Mouse (Mus musculus) hindbrain, embryonic 14.5 days (tissue): ENCODE results near the gene Klf16. TPM values are rescaled to one million over a fixed set of nuclear protein-coding genes. Genes with fewer than 3 reads are reported as not detected.

Experiments used
- ATAC-seq: fragments of 200-750 bp; cut with Nextera tagmentation; 2 replicates; pipeline ENCODE4 v1.8.0; 2017; ENCODE audit warnings: moderate number of reproducible peaks, mild to moderate bottlenecking, moderate TSS enrichment, moderate library complexity; ENCODE audit not compliant: low FRiP score
- DNase-seq: peaks from one replicate; pipeline ENCODE4 v3.0.0-alpha.2; 2015; ENCODE audit warnings: low spot score
- H3K27ac ChIP-seq: fragments of 300-500 bp; sonication (generic); 2 replicates; pipeline ENCODE4 v1.5.1; 2014; ENCODE audit warnings: mild to moderate bottlenecking, moderate library complexity
- H3K27me3 ChIP-seq: fragments of 300-500 bp; sonication (generic); 2 replicates; pipeline ENCODE4 v1.6.1; 2014; ENCODE audit warnings: mild to moderate bottlenecking, low read length, mixed read lengths; ENCODE audit not compliant: control insufficient read depth, insufficient read depth
- H3K36me3 ChIP-seq: fragments of 300-500 bp; sonication (generic); replicated peaks from 2 replicates; pipeline ENCODE4 v1.6.1; 2014; ENCODE audit not compliant: control insufficient read depth, insufficient read depth
- H3K4me1 ChIP-seq: fragments of 300-500 bp; sonication (generic); replicated peaks from 2 replicates; pipeline ENCODE4 v1.6.1; 2014; ENCODE audit warnings: antibody characterized with exemption, low read length, mixed read lengths; ENCODE audit not compliant: control insufficient read depth, insufficient read depth
- H3K4me2 ChIP-seq: fragments of 300-500 bp; sonication (generic); replicated peaks from 2 replicates; pipeline ENCODE4 v1.6.1; 2014; ENCODE audit warnings: mild to moderate bottlenecking, moderate library complexity
- H3K4me3 ChIP-seq: fragments of 300-500 bp; sonication (generic); replicated peaks from 2 replicates; pipeline ENCODE4 v1.5.1; 2014; ENCODE audit warnings: mild to moderate bottlenecking, low read length
- H3K9ac ChIP-seq: fragments of 300-500 bp; sonication (generic); 2 replicates; pipeline ENCODE4 v1.6.1; 2014
- H3K9me3 ChIP-seq: fragments of 300-500 bp; sonication (generic); 2 replicates; pipeline ENCODE4 v1.6.1; 2016; ENCODE audit warnings: low read length; ENCODE audit not compliant: control insufficient read depth
- WGBS: fragments of 180-500 bp; shearing (Covaris S2); extraction: QIAGEN DNeasy Blood & Tissue Kit; methylation state at CpG from one replicate; pipeline ENCODE4 v1.1.7; 2014; 5-methylcytosine and 5-hydroxymethylcytosine counted together
- polyA plus RNA-seq: library from polyadenylated mRNA; unstranded; fragments of >200 nt; fragmentation: Nextera tagmentation; extraction: Ambion mirVana; gene quantifications from 2 replicates; pipeline ENCODE4 v1.2.1, GENCODE M21; 2014

The Klf16 gene
- 5.1 and 5.3 TPM in 2 replicates for polyA plus RNA-seq

DNA sequence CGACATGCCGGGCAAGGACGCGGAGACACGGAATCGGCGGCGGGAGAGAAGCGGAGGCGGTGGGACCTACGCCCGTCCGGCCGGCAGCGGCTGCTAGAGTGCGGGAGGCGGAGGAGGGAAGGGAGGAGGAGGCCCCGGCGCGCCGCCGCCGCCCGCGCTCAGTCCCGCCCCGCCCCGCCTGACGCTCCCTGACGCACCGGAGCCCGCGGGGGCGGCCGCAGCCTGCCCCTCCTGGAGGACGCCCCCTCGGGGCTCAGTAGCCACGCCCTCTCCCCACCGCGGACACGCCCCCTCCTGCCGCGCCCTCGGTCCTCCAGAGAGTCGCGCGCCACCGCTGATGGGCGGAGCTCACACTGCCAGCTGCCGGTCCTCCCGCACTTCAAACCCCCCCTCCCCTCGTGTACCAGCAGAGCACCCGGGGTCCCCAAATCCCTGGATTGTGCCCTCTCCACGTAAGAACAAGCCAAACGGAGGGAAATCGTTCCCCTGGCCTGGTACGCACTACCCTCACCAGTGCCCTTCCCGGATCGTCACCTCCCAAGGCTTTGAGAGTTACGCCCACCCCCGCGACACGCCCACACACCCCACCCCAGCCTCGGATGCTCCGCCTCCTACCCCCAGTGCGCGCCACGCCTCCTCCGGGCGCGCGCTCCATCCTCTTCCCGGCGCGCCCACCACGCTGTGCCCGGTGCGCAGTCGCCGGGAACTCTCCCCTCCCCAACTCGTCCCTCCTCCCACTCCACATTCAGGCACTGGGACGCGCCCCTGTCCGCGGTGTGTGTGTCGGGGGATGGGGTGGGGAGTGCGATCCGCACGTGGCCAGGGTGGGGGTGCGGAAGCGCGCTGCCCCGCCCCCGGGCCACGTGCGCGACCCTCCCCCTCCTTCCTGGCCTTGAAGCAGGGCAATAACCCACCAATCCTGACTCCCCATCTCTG lies at the start of gene Klf16:
Klf16 (minus strand) TSS at position 127 of the 936 bp plus-strand sequence.
- peaks cover 6% of the 10 kb centered on the region; the same call in 1 of the 2 replicates for H3K36me3 ChIP-seq
- no peaks in the 10 kb centered on the region for H3K9me3 ChIP-seq
- H3K27ac ChIP-seq, result peak within 1 kb of the TSS; percentile 81
- H3K9ac ChIP-seq, result peak within 1 kb of the TSS; percentile 80
- DNase-seq, result peak; percentile 92
- peak within 1 kb of the TSS; percentile 83 for H3K4me3 ChIP-seq
- no peaks in the 10 kb centered on the region for H3K27me3 ChIP-seq
- H3K4me2 ChIP-seq, result peak within 1 kb of the TSS; percentile 88
- H3K4me1 ChIP-seq, result peaks cover 27% of the 10 kb centered on the region
- WGBS, result under 1% methylated on average over 76 of the region's 97 CpGs
- ATAC-seq, result peak; percentile 78

- ATAC-seq (no peak), DNase-seq (no peak)
- Histone ChIP-seq H3K4me2 (no peak overlapping the region), H3K9me3 (no peaks in the 10 kb centered on the region), H3K27ac (no peak overlapping the region), H3K27me3 (no peaks in the 10 kb centered on the region), H3K4me3 (no peak overlapping the region), H3K36me3 (no peaks in the 10 kb centered on the region), H3K4me1 (peaks cover 30% of the 10 kb centered on the region), H3K9ac (no peak overlapping the region)
- 90% methylated on average over 4 of the region's 4 CpGs for WGBS
These were observed 48.6 kb upstream of the Klf16 start for GRCm38 (mm10) chr10:80625764-80626163.

DNA sequence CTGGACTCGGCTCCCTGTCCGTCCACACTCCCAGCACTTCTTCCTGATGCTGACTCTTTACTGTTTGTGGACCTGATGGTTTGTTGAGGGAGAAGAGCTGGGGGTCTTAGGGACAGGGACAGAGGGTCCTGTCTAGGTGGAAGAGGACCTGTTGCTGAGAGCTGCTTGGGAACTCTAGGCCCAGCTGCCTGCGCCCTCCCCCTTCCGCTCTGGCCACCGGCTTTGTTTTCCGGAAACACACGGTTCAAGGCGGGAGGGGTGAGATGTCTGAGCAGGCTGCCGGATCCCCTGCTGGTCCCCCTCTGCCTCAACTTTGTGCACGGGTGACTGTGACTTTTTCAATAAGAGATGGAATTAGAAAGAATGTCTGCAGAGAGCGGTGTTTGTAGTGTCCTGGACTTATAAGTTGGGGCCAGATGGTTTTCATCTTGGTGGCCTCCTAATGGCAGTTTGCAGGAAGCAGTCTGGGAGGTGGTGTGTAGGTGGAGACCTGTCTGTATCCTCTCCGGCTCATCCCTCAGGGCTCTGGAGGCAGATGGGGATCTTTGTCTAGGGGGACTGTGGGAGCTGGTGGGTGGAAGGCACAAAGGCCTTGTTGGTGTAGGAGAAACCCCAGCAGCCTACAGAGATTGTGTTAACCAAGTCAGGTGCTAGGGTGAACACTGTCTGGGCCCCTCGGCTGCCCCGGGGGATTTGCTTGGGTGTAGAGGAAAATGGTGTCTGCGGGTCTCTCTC lies 46.5 kb upstream of the Klf16 start:
- Histone ChIP-seq H3K36me3 (no peaks in the 10 kb centered on the region), H3K9ac (peak overlapping the region; percentile 89), H3K27ac (peak overlapping the region; percentile 94), H3K27me3 (no peaks in the 10 kb centered on the region), H3K4me3 (peak overlapping the region; percentile 87), H3K4me1 (peaks cover 30% of the 10 kb centered on the region), H3K4me2 (peak overlapping the region; percentile 99), H3K9me3 (no peaks in the 10 kb centered on the region)
- DNase-seq, result no peak
- ATAC-seq, result no peak
- WGBS, result 17% methylated on average over 15 of the region's 15 CpGs

DNA sequence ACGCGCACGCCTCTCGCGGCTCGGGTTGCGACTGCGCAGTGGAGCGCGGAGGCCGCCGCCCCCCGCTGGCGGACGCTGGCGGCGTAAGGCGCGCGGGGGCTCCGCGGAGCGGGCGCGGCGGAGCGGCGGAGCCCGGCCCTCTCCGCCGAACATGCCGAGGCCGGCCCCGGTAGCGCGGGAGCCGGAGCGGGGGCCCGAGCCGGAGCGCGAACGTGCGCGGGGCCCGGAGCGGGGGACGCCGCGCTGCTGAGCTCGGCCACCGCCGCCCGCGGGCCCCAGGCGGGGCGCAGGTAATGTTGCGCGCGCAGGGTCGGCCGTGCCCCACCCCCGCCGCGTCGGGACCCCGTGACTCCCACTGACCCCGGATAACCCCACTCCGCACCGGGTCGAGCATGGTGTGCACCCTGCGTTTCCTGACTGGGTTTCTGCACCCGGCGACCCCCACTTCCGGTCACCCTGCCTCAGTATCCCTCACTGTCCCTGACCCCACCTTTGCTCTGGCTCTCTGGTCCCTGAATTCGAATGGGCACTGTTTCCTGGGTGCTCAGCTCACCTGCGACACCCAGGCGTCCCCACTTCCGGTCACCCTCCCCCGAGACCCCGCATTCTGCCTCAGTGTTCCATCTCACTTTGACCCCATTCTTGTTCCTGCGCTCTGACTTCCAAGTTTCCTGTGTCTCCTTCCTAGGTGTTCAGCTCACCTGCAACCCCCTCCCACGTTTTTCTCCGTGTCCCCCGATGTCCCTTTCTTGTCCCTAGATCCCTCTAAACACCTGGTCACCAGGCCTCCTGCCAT lies 45.7 kb upstream of the Klf16 start, which contains the start of gene Csnk1g2:
Csnk1g2 (plus strand) TSS at position 178 of the 796 bp plus-strand sequence.
- DNase-seq (no peak), ATAC-seq (peak; percentile 1; the same call in 1 of the 2 replicates)
- Histone ChIP-seq H3K4me2 (peak within 1 kb of the TSS; percentile 99), H3K4me1 (peaks cover 30% of the 10 kb centered on the region), H3K4me3 (peak within 1 kb of the TSS; percentile 87), H3K27ac (peak within 1 kb of the TSS; percentile 94), H3K9ac (peak within 1 kb of the TSS; percentile 89), H3K27me3 (no peaks in the 10 kb centered on the region), H3K36me3 (no peaks in the 10 kb centered on the region), H3K9me3 (no peaks in the 10 kb centered on the region)
- under 1% methylated on average over 72 of the region's 85 CpGs for WGBS

DNA sequence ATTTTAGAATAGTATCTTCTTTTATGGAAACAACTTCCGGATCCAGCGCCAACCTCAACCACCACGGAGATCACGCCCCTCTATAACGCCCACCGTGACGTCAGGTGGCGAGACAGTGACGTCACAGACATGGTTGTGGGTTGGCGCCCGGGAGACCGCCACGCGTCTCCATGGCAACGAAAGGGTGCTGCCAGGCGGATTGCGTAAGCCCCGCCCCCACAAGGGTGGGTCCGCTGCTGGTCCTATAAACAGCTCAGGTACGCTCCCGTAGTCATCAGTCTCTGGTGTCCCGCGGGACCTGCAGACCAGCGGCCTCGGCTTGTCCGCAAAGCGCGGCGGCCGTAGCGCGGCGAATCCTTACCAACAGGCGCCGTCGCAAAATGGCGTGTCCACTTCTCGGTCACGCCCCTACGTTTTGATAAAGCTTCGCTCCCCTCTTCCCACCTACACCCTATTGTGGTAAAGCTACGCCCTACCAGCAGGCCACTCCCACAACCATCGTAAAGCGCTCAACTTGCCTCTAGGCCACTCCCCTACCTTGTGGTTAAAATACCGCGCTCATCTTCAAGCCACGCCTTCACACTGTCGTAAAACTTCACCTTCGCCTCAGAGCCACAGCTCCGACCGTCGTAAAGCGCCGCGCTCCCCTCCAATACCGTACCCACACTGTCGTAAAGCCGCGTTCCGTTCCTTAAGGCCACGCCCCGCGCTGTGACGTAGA lies 45.0 kb upstream of the Klf16 start:
- under 1% methylated on average over 64 of the region's 64 CpGs for WGBS
- ATAC-seq (peak; percentile 96), DNase-seq (peak; percentile 100)
- H3K4me2 ChIP-seq, result peak overlapping the region; percentile 77
- peak overlapping the region; percentile 94 for H3K27ac ChIP-seq
- H3K4me3 ChIP-seq, result peak overlapping the region; percentile 87
- H3K9me3 ChIP-seq, result no peaks in the 10 kb centered on the region
- peaks cover 30% of the 10 kb centered on the region for H3K4me1 ChIP-seq
- H3K9ac ChIP-seq, result peak overlapping the region; percentile 89
- H3K36me3 ChIP-seq, result no peaks in the 10 kb centered on the region
- no peaks in the 10 kb centered on the region for H3K27me3 ChIP-seq

DNA sequence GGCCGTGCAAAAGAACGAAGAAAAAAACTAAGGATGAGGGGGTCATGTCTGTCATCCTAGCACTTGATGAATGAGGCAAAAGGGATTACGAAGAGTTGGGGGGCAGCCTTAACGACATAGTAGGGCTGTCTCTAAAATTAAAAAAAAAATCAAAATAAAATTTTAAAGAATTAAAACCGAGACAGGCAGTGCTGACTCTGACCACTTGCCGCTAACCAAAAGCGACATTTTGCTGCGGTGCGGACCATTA lies 44.5 kb upstream of the Klf16 start:
- H3K4me3 ChIP-seq, result peak overlapping the region; percentile 87
- H3K9ac ChIP-seq, result peak overlapping the region; percentile 89
- H3K36me3 ChIP-seq, result no peaks in the 10 kb centered on the region
- peak overlapping the region; percentile 94 for H3K27ac ChIP-seq
- H3K4me2 ChIP-seq, result peak overlapping the region; percentile 77
- H3K27me3 ChIP-seq, result no peaks in the 10 kb centered on the region
- WGBS, result 2% methylated on average over 9 of the region's 9 CpGs
- DNase-seq (peak; percentile 36), ATAC-seq (no peak)
- H3K4me1 ChIP-seq, result peaks cover 30% of the 10 kb centered on the region
- no peaks in the 10 kb centered on the region for H3K9me3 ChIP-seq

DNA sequence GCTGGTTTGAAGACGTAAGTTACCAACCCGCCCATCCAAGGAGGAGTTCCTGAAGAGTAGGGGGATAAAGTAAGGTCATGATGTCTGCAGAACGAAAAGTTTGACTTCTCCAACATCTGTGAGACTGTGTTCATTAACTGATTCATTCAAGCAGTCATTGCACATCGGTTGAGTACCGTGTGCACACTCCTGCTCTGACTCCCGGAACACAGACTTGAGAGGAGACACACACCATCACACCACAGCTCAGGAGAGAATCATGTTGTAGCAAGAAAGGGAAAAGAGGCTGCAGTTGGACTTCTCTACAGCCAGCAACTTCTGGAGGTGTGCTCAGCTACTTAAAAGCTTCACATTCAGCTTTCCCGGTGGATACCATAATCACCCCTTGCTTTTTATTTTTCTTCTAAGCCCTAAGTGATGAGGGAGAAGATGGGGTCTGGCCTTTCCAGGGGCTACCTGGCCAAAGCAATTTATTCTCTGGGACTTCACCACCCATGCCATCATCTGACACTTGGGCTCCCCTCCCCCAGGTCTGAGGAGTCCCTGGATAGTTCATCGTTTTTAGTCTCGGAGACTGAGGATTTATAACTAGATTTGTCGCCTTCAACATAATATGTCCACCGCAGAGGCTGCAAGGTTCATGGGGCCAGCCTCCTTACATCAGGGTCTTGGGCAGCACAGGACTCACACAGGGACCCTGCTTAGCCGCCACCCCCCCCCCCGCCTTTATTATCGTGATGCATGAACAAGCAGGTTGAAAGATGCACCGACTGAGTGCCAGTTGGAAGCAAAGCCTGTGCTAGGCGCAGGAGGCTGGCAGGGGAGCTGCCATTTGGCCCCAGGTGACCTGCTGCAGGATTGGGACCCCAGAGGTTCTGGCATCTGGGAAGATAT lies 43.9 kb upstream of the Klf16 start:
- H3K9ac ChIP-seq, result peak overlapping the region; percentile 89
- H3K27ac ChIP-seq, result peak overlapping the region; percentile 94
- H3K27me3 ChIP-seq, result no peaks in the 10 kb centered on the region
- H3K4me1 ChIP-seq, result peaks cover 30% of the 10 kb centered on the region
- H3K4me3 ChIP-seq, result peak overlapping the region; percentile 87
- DNase-seq, result no peak
- H3K9me3 ChIP-seq, result no peaks in the 10 kb centered on the region
- 54% methylated on average over 16 of the region's 16 CpGs for WGBS
- ATAC-seq, result no peak
- no peaks in the 10 kb centered on the region; the same call in 1 of the 2 replicates for H3K36me3 ChIP-seq
- peak overlapping the region; percentile 77 for H3K4me2 ChIP-seq

DNA sequence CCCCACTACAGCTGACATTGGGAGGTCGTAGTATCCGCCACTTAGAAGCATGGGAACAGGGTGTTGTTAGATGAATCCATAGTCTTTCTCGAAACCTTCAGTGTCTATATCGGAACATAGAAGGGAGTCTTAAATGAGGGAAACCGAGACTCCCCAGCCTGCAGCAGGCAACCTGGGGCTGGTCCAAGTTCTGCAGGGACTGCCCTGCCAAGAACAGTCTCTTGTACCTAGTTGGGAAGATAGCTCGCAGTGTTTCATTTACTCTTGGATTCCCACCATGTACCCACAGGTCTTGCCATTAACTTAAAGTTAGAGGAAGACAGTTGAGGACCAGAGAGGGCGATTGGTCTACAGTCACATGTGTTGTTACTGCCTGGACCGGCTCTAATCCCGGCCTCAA lies 43.2 kb upstream of the Klf16 start:
- H3K4me3 ChIP-seq, result no peak overlapping the region
- H3K27ac ChIP-seq, result no peak overlapping the region
- 88% methylated on average over 9 of the region's 9 CpGs for WGBS
- no peaks in the 10 kb centered on the region for H3K9me3 ChIP-seq
- H3K27me3 ChIP-seq, result no peaks in the 10 kb centered on the region
- no peak overlapping the region for H3K4me2 ChIP-seq
- DNase-seq (no peak), ATAC-seq (no peak)
- peaks cover 30% of the 10 kb centered on the region for H3K4me1 ChIP-seq
- H3K9ac ChIP-seq, result no peak overlapping the region
- H3K36me3 ChIP-seq, result peaks cover 5% of the 10 kb centered on the region
